Mouse (Mus musculus): ENCODE measurements around the gene Ppp1r12a.

Gene Ppp1r12a

DNA sequence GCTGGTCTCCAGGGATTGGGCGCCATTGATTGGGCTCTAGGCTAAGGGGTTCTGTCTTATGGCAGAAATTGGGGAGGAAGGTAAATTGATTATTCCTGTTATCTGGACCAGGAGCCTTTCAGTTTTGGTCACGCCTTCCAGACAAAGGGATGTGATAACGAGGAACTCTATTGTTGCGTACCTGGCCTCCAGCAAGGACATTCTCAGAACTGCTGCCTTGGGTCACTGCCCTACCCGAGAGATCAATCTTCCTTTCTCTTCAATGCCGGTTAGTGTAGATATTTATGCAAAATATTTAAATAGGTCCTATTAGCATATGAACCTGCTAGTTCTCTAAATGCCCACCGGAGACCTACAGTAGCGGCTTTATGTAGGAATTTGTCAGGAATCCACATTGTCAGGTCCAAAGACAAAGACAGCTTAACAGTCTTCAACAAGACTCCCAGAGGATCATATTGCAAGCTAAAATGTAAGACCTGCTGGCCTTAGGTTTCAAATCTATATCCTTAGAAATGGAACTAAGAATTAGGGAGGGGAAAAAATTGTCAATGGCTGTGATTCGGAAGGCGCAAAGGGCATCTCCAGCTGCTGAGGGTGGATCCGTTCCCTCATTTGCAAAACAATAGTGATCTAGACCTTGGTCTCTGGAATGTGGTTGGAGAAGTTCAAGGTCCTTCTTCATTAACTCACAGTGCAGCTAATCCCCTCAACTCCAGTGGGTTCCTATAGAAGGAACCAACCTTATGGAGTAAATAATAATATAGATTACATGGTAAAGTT lies 124.9 kb downstream of the Ppp1r12a start:
- TF ChIP-seq GATA4 (IDR thresholded peaks at IDR 0.05; ENCODE audit: insufficient replicate concordance, low read length) = no peak

DNA sequence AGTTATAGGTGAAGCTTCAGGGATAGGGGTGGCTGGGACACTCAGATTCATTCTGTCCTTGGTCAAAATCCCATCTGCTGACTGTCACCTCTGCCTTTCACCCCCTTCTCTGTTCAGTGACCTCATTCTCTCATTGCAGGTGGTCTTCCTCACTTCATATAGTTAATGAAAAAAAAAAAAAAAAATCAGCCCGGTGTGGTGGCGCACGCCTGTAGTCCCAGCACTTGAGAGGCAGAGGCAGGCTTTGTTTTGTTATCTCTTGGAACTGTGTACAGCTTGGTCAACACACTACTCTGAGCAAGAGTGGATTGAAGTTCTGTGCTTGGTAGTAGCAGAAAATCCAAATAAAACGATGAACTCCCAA lies 125.4 kb downstream of the Ppp1r12a start:
- TF ChIP-seq GATA4 (IDR thresholded peaks at IDR 0.05; ENCODE audit: insufficient replicate concordance, low read length) = no peak

DNA sequence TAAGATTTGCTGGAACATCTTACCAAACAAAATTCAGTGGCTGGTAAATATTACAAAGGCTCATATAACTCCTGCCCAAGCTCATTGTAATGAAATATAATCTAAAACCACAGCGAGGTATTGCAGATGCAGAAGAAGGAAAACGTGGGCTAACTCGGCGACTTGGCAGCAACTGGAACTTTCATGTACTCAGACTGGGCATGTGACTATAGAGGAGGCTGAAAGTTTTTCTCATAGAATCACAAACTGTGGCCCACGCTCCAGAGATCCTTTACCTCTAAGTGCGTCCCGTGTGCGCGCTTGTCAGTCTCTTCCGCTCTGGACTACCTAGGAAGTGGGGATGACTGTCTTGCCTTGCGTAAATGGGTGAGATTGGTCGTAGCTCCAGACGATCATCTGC lies 128.1 kb downstream of the Ppp1r12a start:
- TF ChIP-seq GATA4 (IDR thresholded peaks at IDR 0.05; ENCODE audit: insufficient replicate concordance, low read length) = no peak

DNA sequence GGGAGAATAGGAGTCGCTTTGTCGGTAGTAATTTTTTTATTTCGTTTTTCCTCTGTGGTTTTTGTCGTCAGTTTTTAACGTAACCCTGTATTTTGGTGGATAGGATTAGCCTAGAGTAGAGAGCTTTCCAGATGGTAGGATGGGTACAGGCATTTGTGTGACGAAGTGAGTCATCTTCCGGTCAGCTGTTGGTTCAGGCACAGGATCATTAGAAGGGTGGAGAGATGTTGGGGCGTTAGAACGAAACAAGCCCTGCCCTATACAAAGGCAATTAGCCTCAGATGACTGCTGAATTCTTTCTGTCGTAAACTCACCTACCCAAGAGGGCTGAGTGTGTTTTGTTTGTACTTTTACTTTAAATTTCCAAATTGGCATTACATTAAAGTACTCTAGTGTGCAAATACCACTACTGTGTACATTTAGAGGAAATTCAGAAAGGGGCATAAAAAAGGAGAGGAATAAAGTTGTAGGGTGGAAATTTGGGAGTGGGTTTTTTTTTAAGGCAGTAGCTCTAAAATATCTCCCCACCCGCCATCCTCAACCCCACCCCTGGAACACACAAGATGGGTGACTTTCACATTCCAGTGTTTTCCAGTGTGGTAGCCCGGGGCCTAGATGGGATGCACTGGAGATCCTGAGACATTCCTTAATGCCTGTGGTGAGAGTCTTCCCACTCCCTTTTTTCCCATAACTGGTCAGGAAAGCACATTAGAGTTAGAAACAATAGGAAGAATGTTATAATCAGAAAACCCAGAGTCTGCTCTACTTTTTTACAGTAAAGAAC lies 129.9 kb downstream of the Ppp1r12a start:
- no peak for TF ChIP-seq GATA4 (IDR thresholded peaks at IDR 0.05; ENCODE audit: insufficient replicate concordance, low read length)

DNA sequence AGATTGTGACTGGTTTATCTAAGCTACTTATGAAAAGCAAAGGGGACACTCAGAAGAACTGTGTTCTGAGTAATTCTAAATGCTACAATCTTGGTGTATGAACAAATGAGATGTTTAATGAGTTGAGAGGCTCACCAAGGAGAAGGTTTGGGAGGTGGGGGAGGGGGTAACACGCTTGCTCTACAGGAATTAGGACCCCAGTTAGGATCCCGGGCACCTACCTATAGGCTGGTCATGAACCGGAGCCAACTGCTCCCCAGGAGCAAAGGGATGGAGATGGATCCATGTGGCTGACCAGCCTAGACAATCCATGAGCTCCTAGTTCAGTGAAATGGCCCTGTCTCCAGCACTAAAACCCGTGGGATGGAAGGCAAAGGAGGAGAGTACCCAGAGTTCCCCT lies 130.7 kb downstream of the Ppp1r12a start:
- no peak for TF ChIP-seq GATA4 (IDR thresholded peaks at IDR 0.05; ENCODE audit: insufficient replicate concordance, low read length)

DNA sequence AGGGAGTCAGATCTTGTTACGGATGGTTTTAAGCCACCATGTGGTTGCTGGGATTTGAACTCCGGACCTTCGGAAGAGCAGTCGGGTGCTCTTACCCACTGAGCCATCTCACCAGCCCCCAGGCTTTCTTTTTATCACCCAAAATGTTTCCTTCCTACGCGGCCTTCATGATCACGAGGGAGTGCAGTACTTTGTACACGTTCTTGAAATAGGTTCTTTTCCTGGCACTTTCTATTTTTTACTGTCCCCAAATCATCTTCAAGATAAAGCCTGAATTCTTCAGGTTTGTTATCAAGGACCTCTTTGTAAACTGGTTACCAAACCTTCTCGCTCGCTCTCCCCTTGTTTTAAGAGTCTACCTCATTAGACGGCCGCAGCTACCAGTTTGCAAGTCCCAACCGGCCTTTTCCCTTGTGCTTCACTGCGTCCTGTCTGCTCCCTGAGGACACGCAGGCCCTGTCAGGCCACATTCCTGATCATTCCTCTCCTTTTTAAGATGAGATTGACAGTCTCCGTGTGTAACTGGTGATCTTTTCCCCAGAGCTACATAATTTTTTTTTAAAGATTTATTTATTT lies 131.7 kb downstream of the Ppp1r12a start:
- no peak for TF ChIP-seq GATA4 (IDR thresholded peaks at IDR 0.05; ENCODE audit: insufficient replicate concordance, low read length)

DNA sequence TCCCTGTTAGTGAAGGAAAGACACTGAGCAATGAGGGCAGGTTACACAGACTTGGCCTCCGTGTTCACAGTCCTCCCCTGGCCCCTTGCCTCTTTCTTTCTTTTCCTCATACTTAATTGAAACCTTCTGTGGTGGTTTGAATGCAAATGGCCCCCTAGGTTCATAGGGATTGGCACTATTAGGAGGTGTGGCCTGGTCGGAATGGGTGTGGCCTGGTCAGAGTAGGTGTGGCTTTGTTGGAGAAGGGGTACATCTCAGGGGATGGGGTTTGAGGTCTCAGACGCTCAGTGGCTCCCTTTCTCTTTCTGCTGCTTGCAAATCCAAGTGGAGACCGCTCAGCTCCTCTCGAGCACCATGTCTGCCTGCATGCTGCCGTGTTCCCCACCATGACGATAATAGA lies 132.8 kb downstream of the Ppp1r12a start:
- no peak for TF ChIP-seq GATA4 (IDR thresholded peaks at IDR 0.05; ENCODE audit: insufficient replicate concordance, low read length)

DNA sequence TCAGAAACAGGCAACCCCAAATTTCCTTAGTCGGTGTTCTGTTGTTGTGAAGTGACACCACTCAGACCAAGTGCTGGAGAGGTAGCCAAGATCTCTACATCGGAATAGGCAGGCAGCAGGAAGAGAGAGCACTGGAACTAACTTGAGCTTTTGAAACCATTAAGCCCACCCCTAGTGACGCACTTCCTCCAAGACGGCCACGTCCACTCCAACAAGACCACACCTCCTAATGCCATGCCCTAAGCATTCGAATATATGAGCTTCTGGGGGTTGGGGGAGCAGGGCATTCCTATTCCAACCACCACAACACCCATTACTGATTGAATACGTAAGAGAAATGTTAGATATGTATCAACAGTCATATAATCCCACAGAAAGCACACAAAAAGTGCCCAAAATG lies 134.5 kb downstream of the Ppp1r12a start:
- no peak for TF ChIP-seq GATA4 (IDR thresholded peaks at IDR 0.05; ENCODE audit: insufficient replicate concordance, low read length)

DNA sequence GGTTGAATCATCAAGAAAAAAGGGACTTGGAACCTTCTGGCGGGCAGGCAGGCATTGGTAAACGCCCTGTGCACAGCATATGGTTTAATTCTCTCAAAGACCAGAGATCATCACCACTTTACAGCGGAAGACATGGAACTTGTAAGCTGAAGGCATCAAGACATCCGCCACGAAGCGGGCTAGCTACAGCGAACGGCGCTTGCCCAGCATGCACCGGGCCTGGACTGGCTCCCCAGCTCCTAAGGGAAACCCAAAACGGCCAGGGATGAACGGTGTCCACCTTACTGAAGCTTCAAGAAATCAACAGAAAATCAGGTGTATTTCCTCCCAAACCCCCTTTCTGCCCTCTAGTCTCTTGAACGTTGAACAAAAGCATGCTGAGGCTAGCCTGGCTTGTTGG lies 136.3 kb downstream of the Ppp1r12a start:
- TF ChIP-seq GATA4 (IDR thresholded peaks at IDR 0.05; ENCODE audit: insufficient replicate concordance, low read length) = no peak

DNA sequence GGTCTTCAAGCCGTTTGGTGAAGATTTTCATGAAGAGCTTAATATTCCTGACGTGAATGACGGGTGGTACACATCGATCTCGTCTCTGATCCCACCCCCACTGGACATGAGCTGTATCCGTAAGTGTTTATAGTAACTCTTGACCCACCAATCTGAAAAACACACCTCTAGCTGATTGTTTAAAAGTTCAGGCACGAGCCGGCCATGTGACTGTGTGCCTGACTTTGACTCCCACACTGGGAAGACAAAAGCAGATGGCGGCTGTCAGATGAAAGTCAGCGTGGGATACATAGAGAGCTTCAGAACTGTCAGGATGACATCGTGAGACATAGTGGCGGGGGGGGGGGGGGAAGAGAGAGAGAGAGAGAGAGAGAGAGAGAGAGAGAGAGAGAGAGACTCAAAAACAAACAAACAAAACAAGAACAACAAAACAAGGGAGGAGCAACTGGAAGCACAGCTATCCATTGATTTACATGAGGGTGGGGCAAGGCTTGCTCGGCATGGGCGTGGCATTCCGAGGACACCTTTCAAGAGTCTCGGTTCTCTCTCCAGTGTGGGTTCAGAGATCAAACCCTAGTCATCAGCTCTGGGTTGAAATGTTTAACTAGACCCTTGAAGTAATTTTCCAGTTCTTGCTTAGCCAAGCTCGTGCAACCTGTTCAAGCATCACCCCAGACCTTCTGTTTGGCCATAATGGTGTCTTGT lies 137.0 kb downstream of the Ppp1r12a start:
- TF ChIP-seq GATA4 (IDR thresholded peaks at IDR 0.05; ENCODE audit: insufficient replicate concordance, low read length) = no peak

DNA sequence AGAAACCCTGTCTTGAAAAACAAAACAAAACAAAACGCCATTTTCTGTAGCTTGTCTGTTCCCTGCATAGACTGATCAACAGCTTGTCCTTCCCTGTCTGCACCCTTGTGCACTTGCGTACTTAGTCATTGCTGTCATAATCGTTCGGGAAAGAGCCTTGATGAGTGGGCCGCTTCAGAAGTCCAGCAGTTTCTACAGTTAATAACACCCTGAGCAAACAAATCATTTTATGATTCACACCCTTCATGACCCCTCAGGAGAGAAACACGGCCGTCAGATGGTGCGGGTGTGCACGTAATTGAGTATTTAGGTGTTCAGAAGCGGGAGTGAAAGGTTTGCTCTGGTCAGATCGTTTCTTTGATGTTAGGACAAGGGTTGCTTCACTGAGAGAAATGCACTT lies 137.8 kb downstream of the Ppp1r12a start:
- no peak for TF ChIP-seq GATA4 (IDR thresholded peaks at IDR 0.05; ENCODE audit: insufficient replicate concordance, low read length)

DNA sequence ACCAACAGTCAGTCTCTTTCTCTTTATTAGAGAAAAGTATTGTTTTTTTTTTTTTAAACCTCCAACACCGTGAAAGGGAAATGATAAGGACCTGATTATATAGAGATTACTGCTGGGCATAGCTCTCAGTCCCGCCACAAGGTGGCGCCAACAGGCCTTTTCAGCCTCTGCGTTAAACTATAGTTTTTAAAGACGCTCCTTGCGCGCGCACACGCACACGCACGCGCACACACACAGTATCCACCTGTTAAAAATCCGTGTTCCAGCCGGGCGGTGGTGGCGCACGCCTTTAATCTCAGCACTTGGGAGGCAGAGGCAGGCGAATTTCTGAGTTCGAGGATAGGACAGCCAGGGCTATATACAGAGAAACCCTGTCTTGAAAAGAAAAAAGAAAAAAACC lies 138.8 kb downstream of the Ppp1r12a start:
- TF ChIP-seq GATA4 (IDR thresholded peaks at IDR 0.05; ENCODE audit: insufficient replicate concordance, low read length) = no peak; the same call in 1 of the 2 replicates

DNA sequence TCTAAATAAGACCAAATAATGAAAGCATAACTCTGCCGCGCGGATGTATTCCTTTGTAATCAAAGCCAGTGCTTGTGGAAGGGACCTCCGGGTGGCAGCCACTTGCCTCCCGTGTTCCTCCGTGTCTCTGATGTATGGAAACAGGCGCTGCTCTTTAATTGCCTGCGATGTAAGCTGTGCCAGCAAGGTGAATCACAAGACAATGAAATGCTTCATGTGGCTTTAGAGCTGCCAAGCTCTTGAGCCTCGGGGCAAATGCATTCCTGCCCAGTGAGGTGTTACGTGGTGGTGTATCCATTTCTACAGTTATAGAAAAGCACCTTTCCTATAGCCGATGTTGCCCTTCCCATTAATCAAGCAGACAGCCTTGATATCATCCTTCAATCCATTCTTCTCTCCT lies 145.8 kb downstream of the Ppp1r12a start:
- TF ChIP-seq GATA4 (IDR thresholded peaks at IDR 0.05; ENCODE audit: insufficient replicate concordance, low read length) = no peak

DNA sequence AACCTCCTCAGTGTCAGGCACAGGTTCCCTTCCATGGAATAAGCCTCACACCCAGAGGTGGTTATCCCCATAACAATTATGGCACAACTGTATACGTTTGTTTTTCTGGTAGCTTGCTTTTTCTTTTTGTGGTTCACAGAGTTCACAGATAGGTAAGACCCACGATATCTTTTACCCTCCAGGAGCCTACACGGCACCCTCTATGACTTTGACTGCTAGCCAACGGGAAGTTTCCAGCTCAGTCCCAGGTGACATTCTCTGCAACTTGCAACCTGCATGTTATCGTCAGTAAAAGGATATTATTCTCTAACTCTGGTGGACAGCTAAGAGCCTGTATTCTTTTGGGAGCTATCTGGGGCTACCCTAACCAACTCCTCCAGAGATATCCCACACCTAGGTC lies 148.2 kb downstream of the Ppp1r12a start:
- no peak for TF ChIP-seq GATA4 (IDR thresholded peaks at IDR 0.05; ENCODE audit: insufficient replicate concordance, low read length)

DNA sequence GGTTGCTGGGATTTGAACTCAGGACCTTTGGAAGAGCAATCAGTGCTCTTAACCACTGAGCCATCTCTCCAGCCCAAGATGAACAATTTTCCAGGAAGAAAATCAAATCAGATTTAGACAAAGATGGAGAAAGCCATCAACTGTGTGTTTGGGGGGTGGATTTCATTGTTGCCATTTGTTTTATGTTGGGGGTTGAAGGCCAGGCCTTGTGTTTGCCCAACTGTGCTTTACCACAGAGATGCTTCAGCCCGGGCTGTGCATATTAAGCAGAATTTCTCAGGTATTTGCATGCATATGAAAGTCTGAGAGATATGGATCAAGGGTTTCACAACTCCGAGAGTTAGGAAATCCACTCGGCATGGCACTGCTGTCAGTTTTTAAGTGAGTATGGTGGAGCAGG lies 149.4 kb downstream of the Ppp1r12a start:
- TF ChIP-seq GATA4 (IDR thresholded peaks at IDR 0.05; ENCODE audit: insufficient replicate concordance, low read length) = no peak

DNA sequence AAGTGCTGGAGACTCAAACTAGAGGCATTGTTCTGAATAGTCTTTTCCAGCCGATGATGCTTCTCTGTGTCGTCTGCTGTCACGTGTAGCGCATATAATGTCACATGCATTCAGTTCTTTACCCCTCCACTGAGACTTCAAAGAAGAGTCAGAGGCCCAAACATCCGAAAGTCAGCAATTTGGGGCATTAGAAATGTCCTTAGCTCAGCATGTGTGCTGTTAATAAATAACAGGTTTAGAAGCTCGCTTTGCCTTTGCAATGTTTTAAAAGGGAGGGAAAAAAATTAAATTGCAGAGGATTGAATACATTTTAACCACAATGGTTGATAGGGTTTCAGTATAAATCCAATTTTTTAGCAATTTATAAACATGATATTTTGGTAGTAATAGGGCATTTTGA lies 151.9 kb downstream of the Ppp1r12a start:
- no peak for TF ChIP-seq GATA4 (IDR thresholded peaks at IDR 0.05; ENCODE audit: insufficient replicate concordance, low read length)

Data from liver, adult (tissue).